Mouse (Mus musculus): ENCODE measurements around the gene Rhbdl3. TPM values are rescaled to one million over a fixed set of nuclear protein-coding genes. Genes with fewer than 3 reads are reported as not detected.

The Rhbdl3 gene
- total and polyA plus RNA-seq, 2 experiments from 2014 or later = 1.7 to 1.9 TPM

DNA sequence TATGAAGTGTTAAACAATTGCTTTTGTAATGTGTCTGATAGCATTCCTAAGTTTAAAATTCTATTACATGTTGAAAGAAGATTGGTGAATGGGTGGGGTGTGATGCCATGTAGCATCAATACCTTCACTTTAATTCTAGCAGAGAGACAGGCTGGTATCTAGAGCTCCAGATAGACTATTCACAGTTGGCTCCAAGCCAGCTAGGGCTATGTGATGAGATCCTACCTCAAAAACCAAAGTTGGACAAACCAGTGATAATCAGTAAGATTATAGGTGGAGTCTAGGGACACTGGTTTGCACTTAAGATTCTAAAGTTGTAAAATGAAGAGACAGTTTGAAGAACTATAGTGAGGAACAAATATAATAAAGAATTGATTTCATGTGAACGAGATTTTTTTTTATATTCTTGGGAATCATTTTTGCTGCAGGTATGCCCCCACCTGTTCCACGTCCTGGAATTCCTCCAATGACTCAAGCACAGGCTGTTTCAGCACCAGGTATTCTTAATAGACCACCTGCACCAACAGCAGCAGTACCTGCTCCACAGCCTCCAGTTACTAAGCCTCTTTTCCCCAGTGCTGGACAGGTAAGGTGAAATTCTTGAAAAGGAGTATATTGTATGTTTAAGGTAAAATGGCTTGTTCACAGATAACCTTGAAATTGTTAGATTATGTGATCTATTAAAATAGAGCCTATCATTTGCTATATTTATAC, 90.9 kb downstream of the Rhbdl3 start:
- no peaks in the 10 kb centered on the region for H3K9me3 ChIP-seq (ENCODE audit: low read length)
- no peaks in the 10 kb centered on the region for H3K27me3 ChIP-seq (ENCODE audit: insufficient read depth, low read length)
- ATAC-seq (ENCODE audit: low FRiP score) (no peak), DNase-seq (ENCODE audit: low spot score) (no peak)
- no peak overlapping the region for H3K4me2 ChIP-seq (ENCODE audit: low read depth, low read length, poor library complexity, severe bottlenecking)
- peaks cover 34% of the 10 kb centered on the region for H3K36me3 ChIP-seq (ENCODE audit: insufficient read depth, low read length)
- H3K4me3 ChIP-seq (ENCODE audit: low read depth, low read length) = no peak overlapping the region
- no peak overlapping the region for H3K9ac ChIP-seq (replicated peaks; ENCODE audit: low read length, poor library complexity, severe bottlenecking)
- no peak for TF ChIP-seq CTCF (IDR thresholded peaks at IDR 0.05)
- H3K27ac ChIP-seq (ENCODE audit: low read depth, low read length) = no peak overlapping the region
- H3K4me1 ChIP-seq (ENCODE audit: insufficient read depth, low read length) = peaks cover 3% of the 10 kb centered on the region; the same call in 1 of the 2 replicates
- WGBS = 99% methylated on average over 2 of the region's 2 CpGs

DNA sequence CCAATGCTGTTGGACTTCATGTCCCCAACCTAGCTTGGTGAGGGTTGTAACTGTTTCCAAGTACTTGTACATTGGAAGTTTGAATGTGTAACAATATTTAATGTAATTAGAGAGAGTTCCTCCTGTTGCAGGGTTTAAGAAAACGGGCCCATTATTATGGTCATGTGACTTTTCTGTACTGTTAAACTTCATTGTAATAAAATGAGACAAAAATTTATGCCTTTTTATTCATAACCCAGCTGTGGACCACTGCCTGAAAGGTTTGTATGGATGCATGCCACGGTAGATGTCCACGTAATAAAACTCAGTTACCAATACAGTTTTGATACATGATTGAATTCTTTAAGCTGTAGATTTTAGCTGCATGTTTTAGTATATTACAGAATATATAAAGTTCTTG, 95.2 kb downstream of the Rhbdl3 start:
- ATAC-seq (ENCODE audit: low FRiP score) (no peak), DNase-seq (ENCODE audit: low spot score) (no peak)
- no peaks in the 10 kb centered on the region for H3K4me1 ChIP-seq (ENCODE audit: insufficient read depth, low read length)
- H3K27me3 ChIP-seq (ENCODE audit: insufficient read depth, low read length) = no peaks in the 10 kb centered on the region
- H3K4me3 ChIP-seq (ENCODE audit: low read depth, low read length) = no peak overlapping the region
- H3K4me2 ChIP-seq (ENCODE audit: low read depth, low read length, poor library complexity, severe bottlenecking) = no peak overlapping the region
- H3K36me3 ChIP-seq (ENCODE audit: insufficient read depth, low read length) = peaks cover 33% of the 10 kb centered on the region
- no peak overlapping the region for H3K9ac ChIP-seq (replicated peaks; ENCODE audit: low read length, poor library complexity, severe bottlenecking)
- H3K9me3 ChIP-seq (ENCODE audit: low read length) = no peaks in the 10 kb centered on the region
- TF ChIP-seq CTCF (IDR thresholded peaks at IDR 0.05) = no peak
- 92% methylated on average over 3 of the region's 3 CpGs for WGBS
- no peak overlapping the region for H3K27ac ChIP-seq (ENCODE audit: low read depth, low read length)

DNA sequence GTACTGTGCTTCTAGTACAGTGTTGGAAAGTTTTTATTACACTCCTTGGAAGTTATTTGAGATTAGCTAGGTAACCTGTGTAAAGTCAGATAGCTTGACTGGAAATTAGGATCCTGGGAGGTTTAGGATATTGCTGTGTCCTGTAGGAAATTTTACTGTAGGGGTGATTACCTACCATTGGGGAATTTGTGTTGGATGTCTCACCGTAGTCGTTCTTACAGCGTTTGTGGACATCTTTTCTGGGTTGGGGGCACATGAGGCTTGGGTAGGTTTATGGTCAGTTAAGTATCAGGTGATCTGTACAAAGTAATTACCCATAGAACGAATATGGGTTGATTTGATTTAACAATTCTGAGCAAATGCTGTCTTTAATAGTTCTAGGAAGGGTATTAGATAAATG, 95.9 kb downstream of the Rhbdl3 start:
- H3K36me3 ChIP-seq (ENCODE audit: insufficient read depth, low read length) = peaks cover 29% of the 10 kb centered on the region
- H3K27me3 ChIP-seq (ENCODE audit: insufficient read depth, low read length) = no peaks in the 10 kb centered on the region
- H3K9ac ChIP-seq (replicated peaks; ENCODE audit: low read length, poor library complexity, severe bottlenecking) = no peak overlapping the region
- H3K4me2 ChIP-seq (ENCODE audit: low read depth, low read length, poor library complexity, severe bottlenecking) = no peak overlapping the region
- H3K4me1 ChIP-seq (ENCODE audit: insufficient read depth, low read length) = no peaks in the 10 kb centered on the region
- ATAC-seq (ENCODE audit: low FRiP score) (no peak), DNase-seq (ENCODE audit: low spot score) (no peak)
- H3K9me3 ChIP-seq (ENCODE audit: low read length) = no peaks in the 10 kb centered on the region
- H3K4me3 ChIP-seq (ENCODE audit: low read depth, low read length) = no peak overlapping the region
- WGBS = 92% methylated on average over 4 of the region's 4 CpGs
- TF ChIP-seq CTCF (IDR thresholded peaks at IDR 0.05) = no peak
- H3K27ac ChIP-seq (ENCODE audit: low read depth, low read length) = no peak overlapping the region

Other genes with a start within 250 kb of the Rhbdl3 start
- gene Crlf3, start 219.9 kb upstream of the Rhbdl3 start, total RNA-seq (2014; rRNA removed) = 9.7 and 10.0 TPM in 2 replicates
- gene Crlf3, start 219.9 kb upstream of the Rhbdl3 start, polyA plus RNA-seq (2015; fragmentation: Nextera tagmentation; extraction: Ambion mirVana) = 8.7 and 9.7 TPM in 2 replicates
- 5.6 and 8.0 TPM in 2 replicates for gene Atad5, start 211.5 kb upstream of the Rhbdl3 start, total RNA-seq (2014; rRNA removed)
- gene Atad5, start 211.5 kb upstream of the Rhbdl3 start, polyA plus RNA-seq (2015; fragmentation: Nextera tagmentation; extraction: Ambion mirVana) = 3.1 and 3.3 TPM in 2 replicates
- 9.5 and 14.3 TPM in 2 replicates for gene Tefm, start 158.7 kb upstream of the Rhbdl3 start, total RNA-seq (2014; rRNA removed)
- gene Tefm, start 158.7 kb upstream of the Rhbdl3 start, polyA plus RNA-seq (2015; fragmentation: Nextera tagmentation; extraction: Ambion mirVana) = 18.5 and 20.1 TPM in 2 replicates
- gene Adap2, start 146.8 kb upstream of the Rhbdl3 start, total RNA-seq (2014; rRNA removed) = 5.7 and 11.2 TPM in 2 replicates
- gene Adap2, start 146.8 kb upstream of the Rhbdl3 start, polyA plus RNA-seq (2015; fragmentation: Nextera tagmentation; extraction: Ambion mirVana) = 4.0 and 4.2 TPM in 2 replicates
- 3.0 and 3.7 TPM in 2 replicates for gene Rnf135, start 117.1 kb upstream of the Rhbdl3 start, total RNA-seq (2014; rRNA removed)
- 3.3 and 4.2 TPM in 2 replicates for gene Rnf135, start 117.1 kb upstream of the Rhbdl3 start, polyA plus RNA-seq (2015; fragmentation: Nextera tagmentation; extraction: Ambion mirVana)
- 69.5 and 74.9 TPM in 2 replicates for gene Rhot1, start 91.9 kb upstream of the Rhbdl3 start, total RNA-seq (2014; rRNA removed)
- gene Rhot1, start 91.9 kb upstream of the Rhbdl3 start, polyA plus RNA-seq (2015; fragmentation: Nextera tagmentation; extraction: Ambion mirVana) = 55.1 and 56.1 TPM in 2 replicates
- gene 5730455P16Rik, start 77.1 kb downstream of the Rhbdl3 start, total RNA-seq (2014; rRNA removed) = 25.2 and 32.4 TPM in 2 replicates
- gene 5730455P16Rik, start 77.1 kb downstream of the Rhbdl3 start, polyA plus RNA-seq (2015; fragmentation: Nextera tagmentation; extraction: Ambion mirVana) = 37.4 and 50.6 TPM in 2 replicates
- 243 and 245 TPM in 2 replicates for gene Zfp207, start 82.4 kb downstream of the Rhbdl3 start, total RNA-seq (2014; rRNA removed)
- 131 and 147 TPM in 2 replicates for gene Zfp207, start 82.4 kb downstream of the Rhbdl3 start, polyA plus RNA-seq (2015; fragmentation: Nextera tagmentation; extraction: Ambion mirVana)
- 24.6 and 44.5 TPM in 2 replicates for gene Psmd11, start 127.7 kb downstream of the Rhbdl3 start, total RNA-seq (2014; rRNA removed)
- 259 and 278 TPM in 2 replicates for gene Psmd11, start 127.7 kb downstream of the Rhbdl3 start, polyA plus RNA-seq (2015; fragmentation: Nextera tagmentation; extraction: Ambion mirVana)
- 376 and 420 TPM in 2 replicates for gene Cdk5r1, start 176.1 kb downstream of the Rhbdl3 start, total RNA-seq (2014; rRNA removed)
- gene Cdk5r1, start 176.1 kb downstream of the Rhbdl3 start, polyA plus RNA-seq (2015; fragmentation: Nextera tagmentation; extraction: Ambion mirVana) = 77.3 and 85.2 TPM in 2 replicates

All from midbrain, postnatal 0 days (tissue).